Mouse (Mus musculus): ENCODE results near the gene Prdx6b. TPM values are rescaled to one million over a fixed set of nuclear protein-coding genes. Genes with fewer than 3 reads are reported as not detected.

The Prdx6b gene
- total RNA-seq, 2 experiments from 2014 or later: not detected

DNA sequence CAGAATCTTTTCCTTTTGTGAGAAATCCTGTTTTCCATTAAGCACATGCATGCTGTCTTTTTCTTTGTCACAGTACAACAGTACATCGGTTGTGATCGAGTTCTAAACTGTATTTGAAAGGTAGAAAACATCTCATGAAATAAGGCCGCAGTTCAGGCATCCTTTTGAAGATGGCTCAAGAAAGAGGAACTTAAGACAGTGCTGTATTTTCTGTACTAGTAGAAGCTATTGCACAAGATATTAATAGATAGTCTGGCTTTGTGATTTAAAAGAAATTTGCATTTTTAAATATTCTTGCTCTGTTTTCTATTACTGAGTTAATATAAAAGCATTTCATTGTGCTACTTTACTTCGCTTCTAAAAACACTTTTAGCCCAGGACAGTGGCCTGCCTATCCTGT lies 30.6 kb downstream of the Prdx6b start:
- no peak for DNase-seq
- intact Hi-C loops (cut with DNase I): no loop called here

GRCm38 (mm10) chr2:80325779-80326178 lies 33.5 kb downstream of the Prdx6b start:
- intact Hi-C loops (cut with DNase I): no loop called here
- DNase-seq: no peak

DNA sequence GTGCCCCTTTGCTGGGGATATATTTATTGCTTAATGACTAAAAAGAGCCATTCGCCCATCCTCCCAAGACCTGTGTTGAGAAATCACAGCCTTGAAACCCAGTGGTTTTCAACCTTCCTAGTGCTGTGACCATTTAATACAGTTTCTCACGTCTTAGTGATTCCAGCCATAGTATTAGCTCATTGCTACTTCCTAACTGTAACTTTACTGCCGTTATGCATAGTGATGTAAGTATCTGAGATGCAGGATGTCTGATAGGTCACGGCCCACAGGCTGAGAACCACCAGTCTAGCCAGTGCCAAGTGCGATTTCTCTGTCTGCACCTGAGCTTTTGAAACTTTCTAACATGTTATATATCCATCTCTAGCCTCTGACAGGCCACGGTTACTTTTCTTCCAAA lies 35.0 kb downstream of the Prdx6b start:
- intact Hi-C loops (cut with DNase I): no loop called here
- DNase-seq: no peak

DNA sequence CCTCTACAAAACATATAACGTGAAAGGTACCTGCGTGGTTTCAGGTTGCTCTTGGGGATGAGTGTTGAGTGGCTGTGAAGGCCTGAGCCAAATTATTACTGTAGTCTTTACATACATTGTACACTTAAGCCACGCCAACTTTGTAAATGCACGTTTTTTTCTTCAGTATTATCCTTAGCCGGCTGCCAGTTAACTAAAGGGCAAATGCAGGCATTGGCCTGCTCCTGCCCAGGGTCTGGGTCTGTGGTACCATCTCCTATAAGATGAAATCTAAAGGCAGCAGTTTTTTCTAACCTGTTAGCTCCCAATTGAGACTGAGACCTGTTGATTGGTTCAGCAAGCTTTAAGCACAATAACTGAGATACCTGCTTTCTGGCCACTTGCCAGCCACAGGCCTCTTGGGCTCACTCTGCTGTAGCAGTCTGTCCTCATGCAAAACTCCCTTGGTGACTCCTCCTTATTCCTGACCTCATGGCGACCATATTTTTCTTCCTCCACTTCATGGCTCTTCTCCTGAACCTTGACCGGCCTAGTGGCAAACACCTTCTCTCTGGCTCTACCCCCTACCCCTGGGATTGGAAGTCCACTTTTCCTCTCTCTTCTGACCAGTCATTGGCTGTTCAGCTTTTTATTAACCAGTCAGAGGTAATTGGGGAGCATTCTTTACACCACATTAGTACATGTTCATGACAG lies 36.8 kb downstream of the Prdx6b start:
- intact Hi-C loops (cut with DNase I): no loop called here
- DNase-seq: no peak

- intact Hi-C loops (cut with DNase I): loop anchor here (5.0 kb wide), 1 partner anchor 172 kb away; no protein-coding TSS in a partner anchor
- DNase-seq: no peak
Measured at GRCm38 (mm10) chr2:80340537-80340936, 48.3 kb downstream of the Prdx6b start.

Other genes starting within 250 kb of the Prdx6b start
- gene Pde1a, start 163.0 kb upstream of the Prdx6b start, total RNA-seq (2021): 10 to 100 TPM; 46.3 to 57.2 TPM
- 10 to 100 TPM; 65.3 to 65.4 TPM for gene Dnajc10, start 23.0 kb downstream of the Prdx6b start, total RNA-seq (2021)
- gene Frzb, start 155.2 kb downstream of the Prdx6b start, total RNA-seq (2021): 1 to 10 TPM; 7.2 to 7.7 TPM